Mouse (Mus musculus): ENCODE data around the gene Tnrc6a.

Tnrc6a gene

GRCm38 (mm10) chr7:123124735-123125181, 1.1 kb downstream of the Tnrc6a start:
- in situ Hi-C loops (cut with MboI, MseI), result no loop called here

- in situ Hi-C loops (cut with MboI, MseI), result no loop called here
Observed at GRCm38 (mm10) chr7:123126056-123126455, 2.4 kb downstream of the Tnrc6a start.

GRCm38 (mm10) chr7:123127301-123127700, 3.6 kb downstream of the Tnrc6a start:
- in situ Hi-C loops (cut with MboI, MseI), result no loop called here

- in situ Hi-C loops (cut with MboI, MseI), result no loop called here
Observed at GRCm38 (mm10) chr7:123127981-123128380, 4.3 kb downstream of the Tnrc6a start.

- in situ Hi-C loops (cut with MboI, MseI), result no loop called here
Observed at GRCm38 (mm10) chr7:123129061-123129460, 5.4 kb downstream of the Tnrc6a start.

GRCm38 (mm10) chr7:123130198-123130597, 6.5 kb downstream of the Tnrc6a start:
- in situ Hi-C loops (cut with MboI, MseI), result loop anchor here in 1 of 2 experiments (5.0 kb wide), 1 partner anchor 93 kb away; no protein-coding TSS in a partner anchor

- in situ Hi-C loops (cut with MboI, MseI), result loop anchor here in 1 of 2 experiments (5.0 kb wide), 1 partner anchor 95 kb away; no protein-coding TSS in a partner anchor
Observed at GRCm38 (mm10) chr7:123132401-123132800, 8.7 kb downstream of the Tnrc6a start.

GRCm38 (mm10) chr7:123134876-123135275, 11.2 kb downstream of the Tnrc6a start:
- in situ Hi-C loops (cut with MboI, MseI), result loop anchor here in 1 of 2 experiments (5.0 kb wide), 1 partner anchor 98 kb away; no protein-coding TSS in a partner anchor

- in situ Hi-C loops (cut with MboI, MseI), result no loop called here
Observed at GRCm38 (mm10) chr7:123135655-123136054, 12.0 kb downstream of the Tnrc6a start.

GRCm38 (mm10) chr7:123138001-123138400, 14.3 kb downstream of the Tnrc6a start:
- in situ Hi-C loops (cut with MboI, MseI), result no loop called here

GRCm38 (mm10) chr7:123146141-123146846, 22.6 kb downstream of the Tnrc6a start:
- in situ Hi-C loops (cut with MboI, MseI), result no loop called here

GRCm38 (mm10) chr7:123147787-123148186, 24.1 kb downstream of the Tnrc6a start:
- in situ Hi-C loops (cut with MboI, MseI), result no loop called here

GRCm38 (mm10) chr7:123148935-123149334, 25.2 kb downstream of the Tnrc6a start:
- in situ Hi-C loops (cut with MboI, MseI), result no loop called here

GRCm38 (mm10) chr7:123162346-123162745, 38.7 kb downstream of the Tnrc6a start:
- in situ Hi-C loops (cut with MboI, MseI), result no loop called here

GRCm38 (mm10) chr7:123167436-123167835, 43.8 kb downstream of the Tnrc6a start:
- in situ Hi-C loops (cut with MboI, MseI), result no loop called here

- in situ Hi-C loops (cut with MboI, MseI), result no loop called here
Observed at GRCm38 (mm10) chr7:123169618-123170017, 45.9 kb downstream of the Tnrc6a start.

- in situ Hi-C loops (cut with MboI, MseI), result no loop called here
Observed at GRCm38 (mm10) chr7:123172101-123172500, 48.4 kb downstream of the Tnrc6a start.

GRCm38 (mm10) chr7:123177215-123177614, 53.5 kb downstream of the Tnrc6a start:
- in situ Hi-C loops (cut with MboI, MseI), result no loop called here

- in situ Hi-C loops (cut with MboI, MseI), result no loop called here
Observed at GRCm38 (mm10) chr7:123181787-123182701, 58.4 kb downstream of the Tnrc6a start.

GRCm38 (mm10) chr7:123184891-123185290, 61.2 kb downstream of the Tnrc6a start:
- in situ Hi-C loops (cut with MboI, MseI), result no loop called here

- in situ Hi-C loops (cut with MboI, MseI), result no loop called here
Observed at GRCm38 (mm10) chr7:123186463-123186862, 62.8 kb downstream of the Tnrc6a start.

- in situ Hi-C loops (cut with MboI, MseI), result no loop called here
Observed at GRCm38 (mm10) chr7:123187246-123187645, 63.6 kb downstream of the Tnrc6a start.
